Mouse (Mus musculus) lung, embryonic 16.5 days (tissue): ENCODE measurements around the gene Gbgt1. TPM values are rescaled to one million over a fixed set of nuclear protein-coding genes. Genes with fewer than 3 reads are reported as not detected.

Source experiments
- ATAC-seq: fragments of 200-750 bp; cut with Nextera tagmentation; 2 replicates; pipeline ENCODE4 v1.8.0; 2017; ENCODE audit warnings: low read depth, mild to moderate bottlenecking, moderate library complexity
- H3K27ac ChIP-seq: fragments of 300-500 bp; sonication (generic); 2 replicates; pipeline ENCODE4 v1.5.1; 2014; ENCODE audit warnings: mild to moderate bottlenecking, control low read depth, low read length
- H3K27me3 ChIP-seq: fragments of 300-500 bp; sonication (generic); 2 replicates; pipeline ENCODE4 v1.6.1; 2014; ENCODE audit warnings: low read depth, low read length, mixed read lengths; ENCODE audit not compliant: control insufficient read depth, insufficient read depth
- H3K36me3 ChIP-seq: fragments of 300-500 bp; sonication (generic); 2 replicates; pipeline ENCODE4 v1.6.1; 2014; ENCODE audit warnings: low read length; ENCODE audit not compliant: control insufficient read depth, insufficient read depth
- H3K4me1 ChIP-seq: fragments of 300-500 bp; sonication (generic); replicated peaks from 2 replicates; pipeline ENCODE4 v1.6.1; 2014; ENCODE audit warnings: low read length, mixed read lengths; ENCODE audit not compliant: control insufficient read depth, insufficient read depth
- H3K4me2 ChIP-seq: fragments of 300-500 bp; sonication (generic); 2 replicates; pipeline ENCODE4 v1.6.1; 2014; ENCODE audit warnings: low read depth, low read length, control low read depth
- H3K4me3 ChIP-seq: fragments of 300-500 bp; sonication (generic); 2 replicates; pipeline ENCODE4 v1.5.1; 2014; ENCODE audit warnings: mild to moderate bottlenecking, low read length, control low read depth
- H3K9ac ChIP-seq: fragments of 300-500 bp; sonication (generic); 2 replicates; pipeline ENCODE4 v1.6.1; 2014; ENCODE audit warnings: low read length, control low read depth
- H3K9me3 ChIP-seq: fragments of 300-500 bp; sonication (generic); 2 replicates; pipeline ENCODE4 v1.6.1; 2016; ENCODE audit warnings: low read length; ENCODE audit not compliant: control insufficient read depth
- WGBS: fragments of 180-500 bp; shearing (Covaris S2); extraction: QIAGEN DNeasy Blood & Tissue Kit; methylation state at CpG from one replicate; pipeline ENCODE4 v1.1.7; 2014; 5-methylcytosine and 5-hydroxymethylcytosine counted together
- polyA plus RNA-seq: library from polyadenylated mRNA; unstranded; fragments of >200 nt; fragmentation: Nextera tagmentation; extraction: Ambion mirVana; gene quantifications from 2 replicates; pipeline ENCODE4 v1.2.1, GENCODE M21; 2015

Gbgt1 gene
- polyA plus RNA-seq, 1 experiment from 2014 or later: 1.1 TPM

DNA sequence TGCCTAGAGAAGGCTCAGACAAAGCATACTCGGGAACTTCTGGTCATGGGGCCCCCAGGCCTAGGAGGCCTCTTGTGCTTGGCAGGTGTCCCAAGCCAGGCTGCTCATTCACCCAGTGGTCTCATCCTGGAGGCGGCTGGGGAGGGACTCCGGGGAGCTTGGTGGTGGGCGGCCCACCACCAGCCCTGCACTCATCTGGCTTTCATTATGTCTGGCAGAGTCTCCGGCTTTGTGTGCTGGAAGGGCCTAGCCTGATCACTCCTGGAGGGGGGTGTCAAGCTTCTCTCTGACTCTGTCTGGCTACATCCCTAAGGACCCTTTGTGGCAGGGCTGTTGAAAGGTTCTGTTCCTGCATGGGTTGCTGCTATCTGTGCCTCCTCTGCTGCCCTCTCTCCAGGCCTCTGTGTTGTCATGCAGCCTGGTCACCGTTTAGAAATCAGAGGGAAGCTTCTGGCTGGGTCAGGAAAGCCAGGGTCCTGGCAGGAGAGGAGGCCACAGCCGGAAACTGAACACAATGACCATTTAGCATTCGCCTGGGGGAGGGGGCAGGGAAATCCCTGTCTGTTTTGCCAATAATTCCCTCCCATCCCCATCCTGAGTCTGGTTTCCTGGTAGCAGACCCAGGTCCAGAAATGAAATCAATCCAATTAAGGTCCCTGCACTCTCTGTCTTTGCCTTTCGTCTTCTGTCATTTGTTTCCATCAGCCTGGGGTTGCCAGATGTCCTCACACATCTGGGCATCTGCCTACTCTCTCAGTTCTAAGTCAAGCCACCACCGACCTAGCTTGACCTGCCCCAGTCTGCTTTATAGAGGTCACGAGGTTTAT, 38.0 kb downstream of the Gbgt1 start:
- Histone ChIP-seq H3K4me1 (peaks cover 60% of the 10 kb centered on the region), H3K27me3 (no peaks in the 10 kb centered on the region), H3K9ac (peak overlapping the region; percentile 77), H3K9me3 (no peaks in the 10 kb centered on the region), H3K4me3 (peak overlapping the region; percentile 76), H3K36me3 (no peaks in the 10 kb centered on the region), H3K4me2 (peak overlapping the region; percentile 77), H3K27ac (peak overlapping the region; percentile 76)
- ATAC-seq: no peak
- 40% methylated on average over 11 of the region's 11 CpGs for WGBS

DNA sequence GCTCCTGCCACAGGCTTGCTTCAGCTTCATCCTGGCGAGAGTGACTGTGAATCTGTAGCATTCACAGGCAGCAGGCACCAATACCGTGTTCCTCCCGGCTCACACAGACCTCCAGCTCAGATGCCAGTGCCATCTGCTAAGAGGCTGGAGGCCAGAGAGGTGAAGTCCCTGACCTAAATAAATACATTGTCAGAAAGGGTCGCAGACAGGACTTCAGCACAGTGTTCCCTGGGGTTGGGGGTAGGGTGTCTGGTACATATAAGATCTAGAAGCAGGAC, 38.5 kb downstream of the Gbgt1 start:
- Histone ChIP-seq H3K4me1 (peaks cover 64% of the 10 kb centered on the region), H3K4me3 (peak overlapping the region; percentile 76), H3K36me3 (no peaks in the 10 kb centered on the region), H3K9me3 (no peaks in the 10 kb centered on the region), H3K27ac (peak overlapping the region; percentile 76), H3K4me2 (peak overlapping the region; percentile 77), H3K9ac (peak overlapping the region; percentile 77), H3K27me3 (no peaks in the 10 kb centered on the region)
- ATAC-seq: no peak
- 36% methylated on average over 4 of the region's 4 CpGs for WGBS

DNA sequence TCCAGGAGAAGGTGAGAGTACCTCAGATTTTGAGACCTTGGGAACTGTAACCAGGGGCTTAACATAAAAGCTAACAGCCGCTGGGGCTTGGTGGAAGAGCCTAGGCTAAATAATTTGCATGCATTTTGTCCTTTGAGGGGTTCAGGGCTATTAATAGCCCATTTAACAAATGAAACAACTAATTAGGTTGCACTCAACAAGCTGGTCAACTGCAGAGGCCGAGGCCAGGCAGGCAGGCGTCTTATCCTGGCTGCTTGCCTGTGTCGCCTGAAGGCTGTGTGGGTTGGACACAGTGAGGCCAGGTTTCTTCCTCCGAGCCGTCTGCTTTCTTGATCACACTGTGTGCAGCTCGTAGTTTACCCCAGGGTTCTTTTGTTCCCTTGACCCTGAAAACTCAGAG, 39.0 kb downstream of the Gbgt1 start:
- 40% methylated on average over 7 of the region's 7 CpGs for WGBS
- Histone ChIP-seq H3K4me3 (no peak overlapping the region), H3K9ac (peak overlapping the region; percentile 77; the same call in 1 of the 2 replicates), H3K36me3 (no peaks in the 10 kb centered on the region), H3K9me3 (no peaks in the 10 kb centered on the region), H3K4me1 (peaks cover 64% of the 10 kb centered on the region), H3K27me3 (no peaks in the 10 kb centered on the region), H3K27ac (peak overlapping the region; percentile 76), H3K4me2 (peak overlapping the region; percentile 77)
- no peak for ATAC-seq

DNA sequence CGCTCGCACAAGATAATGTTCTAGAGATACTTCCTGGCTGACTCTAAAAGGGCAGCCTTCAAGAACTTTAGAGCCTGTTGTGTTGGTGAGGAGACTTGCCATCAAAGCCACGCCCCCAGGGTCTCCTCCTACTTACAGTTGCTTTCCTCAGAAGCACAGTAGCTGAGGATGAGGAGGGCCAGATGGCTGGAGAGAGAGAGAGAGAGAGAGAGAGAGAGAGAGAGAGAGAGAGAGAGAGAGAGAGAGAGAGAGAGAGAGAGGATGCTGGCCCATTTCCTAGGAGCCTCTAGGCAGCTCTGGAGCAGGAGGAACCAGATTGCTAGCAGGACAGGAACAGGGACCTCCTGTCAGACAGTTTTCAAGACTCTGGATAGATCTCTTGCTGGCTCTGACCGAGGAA, 39.5 kb downstream of the Gbgt1 start:
- Histone ChIP-seq H3K4me3 (no peak overlapping the region), H3K27me3 (no peaks in the 10 kb centered on the region), H3K9ac (no peak overlapping the region), H3K27ac (peak overlapping the region; percentile 76), H3K4me1 (peaks cover 64% of the 10 kb centered on the region), H3K36me3 (no peaks in the 10 kb centered on the region), H3K4me2 (no peak overlapping the region), H3K9me3 (no peaks in the 10 kb centered on the region)
- 26% methylated on average over 4 of the region's 4 CpGs for WGBS
- peak; percentile 15; the same call in 1 of the 2 replicates for ATAC-seq

DNA sequence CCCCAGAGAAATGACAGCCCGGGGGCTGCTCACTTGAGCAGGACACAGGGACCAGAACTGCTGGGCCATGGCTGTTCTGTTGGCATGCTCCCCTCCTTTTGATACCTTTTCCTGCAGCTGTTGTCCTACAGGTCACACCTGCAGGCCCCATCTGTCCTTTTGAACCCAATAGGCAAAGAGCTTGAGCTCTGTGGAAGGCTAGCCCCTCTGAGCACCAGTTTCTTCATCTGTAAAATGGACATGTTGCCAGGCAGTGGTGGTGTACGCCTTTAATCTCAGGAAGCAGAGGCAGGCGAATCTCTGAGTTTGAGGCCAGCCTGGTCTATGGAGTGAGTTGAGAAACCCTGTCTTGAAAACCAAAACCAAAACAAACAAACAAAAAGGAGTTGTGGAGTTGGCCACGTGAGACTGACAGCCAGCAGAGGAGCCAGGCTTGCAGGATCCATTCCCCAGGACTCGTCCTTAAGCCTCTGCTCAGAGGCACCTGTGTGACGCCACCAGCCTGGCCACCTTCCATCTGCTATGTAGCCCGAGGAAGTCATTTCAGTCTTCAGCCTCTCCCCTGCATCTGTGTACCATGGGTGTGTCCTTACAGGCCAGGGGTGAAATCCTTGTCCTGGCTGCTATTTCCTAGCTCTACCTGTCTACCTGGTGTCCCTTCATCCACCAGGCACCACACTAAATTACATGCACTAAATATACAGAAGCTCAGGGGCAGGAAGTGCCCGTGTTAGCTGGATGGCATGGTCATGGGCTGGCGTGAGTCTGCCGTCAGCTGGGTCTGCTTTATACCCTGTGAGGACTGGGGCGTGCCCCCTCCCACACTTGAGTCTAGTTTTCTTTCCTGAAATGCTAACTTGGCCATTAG, 40.3 kb downstream of the Gbgt1 start:
- Histone ChIP-seq H3K9me3 (no peaks in the 10 kb centered on the region), H3K27ac (peak overlapping the region; percentile 9; the same call in 1 of the 2 replicates), H3K9ac (no peak overlapping the region; the same call in 1 of the 2 replicates), H3K27me3 (no peaks in the 10 kb centered on the region), H3K4me1 (peaks cover 64% of the 10 kb centered on the region), H3K4me2 (no peak overlapping the region), H3K36me3 (no peaks in the 10 kb centered on the region; the same call in 1 of the 2 replicates), H3K4me3 (no peak overlapping the region)
- WGBS: 64% methylated on average over 11 of the region's 11 CpGs
- no peak for ATAC-seq

DNA sequence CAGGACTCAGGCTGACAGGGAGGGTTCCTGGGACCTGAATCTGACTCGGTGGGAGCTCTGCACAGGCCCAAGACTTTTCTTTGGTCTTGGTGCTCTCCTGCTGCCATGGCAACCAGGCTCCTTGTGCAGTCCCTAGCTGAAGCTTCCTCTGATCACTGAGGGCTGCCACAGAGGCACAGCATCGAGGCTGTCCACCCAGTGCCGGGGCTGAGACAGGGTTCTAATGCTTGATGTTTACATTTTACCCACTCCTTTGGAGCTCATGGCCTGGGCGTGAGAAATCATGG, 40.9 kb downstream of the Gbgt1 start:
- H3K4me1 ChIP-seq: peaks cover 61% of the 10 kb centered on the region
- H3K9ac ChIP-seq: no peak overlapping the region; the same call in 1 of the 2 replicates
- no peak for ATAC-seq
- 31% methylated on average over 4 of the region's 4 CpGs for WGBS
- H3K4me2 ChIP-seq: no peak overlapping the region
- H3K36me3 ChIP-seq: peaks cover 5% of the 10 kb centered on the region
- no peak overlapping the region for H3K4me3 ChIP-seq
- no peak overlapping the region for H3K27ac ChIP-seq
- H3K9me3 ChIP-seq: no peaks in the 10 kb centered on the region
- no peaks in the 10 kb centered on the region for H3K27me3 ChIP-seq

DNA sequence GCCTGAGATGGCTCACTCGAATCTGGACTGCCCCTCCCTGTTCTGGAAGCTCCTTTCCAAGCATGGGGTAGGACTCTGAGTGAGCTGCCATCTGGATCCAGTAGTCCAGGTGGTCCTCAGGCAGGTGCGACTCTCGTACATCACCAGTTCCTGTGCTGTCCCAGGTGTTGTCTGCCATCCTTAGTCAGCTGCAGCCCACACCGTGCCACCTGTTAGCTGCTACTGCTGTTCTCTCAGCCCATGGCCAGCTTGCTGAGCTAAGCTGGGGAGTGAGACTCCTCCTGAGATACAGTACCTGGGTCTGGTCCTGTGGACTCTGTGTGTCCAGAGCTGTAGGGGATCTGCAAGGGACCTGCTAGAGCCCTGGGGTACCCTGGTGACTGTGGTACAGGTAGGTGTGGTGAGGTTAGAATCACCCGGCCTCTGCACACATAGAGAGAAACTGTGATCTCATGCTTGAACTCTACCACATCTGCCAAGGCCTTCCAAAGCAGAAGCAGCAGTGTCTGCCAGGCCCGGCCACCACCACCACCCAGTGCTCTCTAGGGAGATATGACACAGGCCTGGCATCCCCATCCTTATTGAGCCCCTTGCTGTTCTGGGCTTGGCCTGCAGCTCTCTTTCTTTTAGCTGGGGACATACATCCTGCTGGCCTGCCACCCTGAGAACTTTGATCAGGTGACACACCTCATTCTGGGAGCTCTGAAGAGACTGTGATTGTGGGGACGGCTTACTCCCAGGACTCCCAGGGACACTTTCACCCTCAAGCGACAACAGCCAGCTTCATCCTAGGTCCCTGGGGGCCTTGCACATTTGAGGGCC, 41.5 kb downstream of the Gbgt1 start:
- 70% methylated on average over 8 of the region's 8 CpGs for WGBS
- Histone ChIP-seq H3K4me2 (no peak overlapping the region), H3K9me3 (no peaks in the 10 kb centered on the region), H3K27me3 (no peaks in the 10 kb centered on the region), H3K4me1 (peaks cover 55% of the 10 kb centered on the region), H3K4me3 (no peak overlapping the region), H3K27ac (no peak overlapping the region; the same call in 1 of the 2 replicates), H3K36me3 (peaks cover 5% of the 10 kb centered on the region), H3K9ac (no peak overlapping the region)
- no peak for ATAC-seq

DNA sequence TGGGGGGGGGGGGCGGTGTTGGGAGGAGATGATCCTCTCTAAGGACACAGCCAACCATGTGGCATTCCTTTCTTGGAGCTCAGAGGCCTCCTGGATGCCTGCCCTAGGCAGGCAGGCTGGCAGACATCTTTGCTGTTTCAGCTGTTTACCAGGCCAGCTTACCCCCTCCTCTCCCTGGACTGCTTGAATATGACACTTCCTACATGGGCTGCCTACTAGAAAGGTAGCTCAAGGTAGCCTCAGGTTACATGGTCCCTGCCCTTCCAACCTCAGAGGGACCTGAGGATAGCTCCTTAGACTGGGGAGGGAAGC, 42.1 kb downstream of the Gbgt1 start:
- no peaks in the 10 kb centered on the region for H3K27me3 ChIP-seq
- whole genome bisulfite sequencing: 50% methylated on average over 1 of the region's 1 CpGs
- no peak overlapping the region for H3K4me3 ChIP-seq
- peak overlapping the region; percentile 37 for H3K27ac ChIP-seq
- peaks cover 8% of the 10 kb centered on the region for H3K36me3 ChIP-seq
- ATAC-seq: no peak
- H3K9me3 ChIP-seq: no peaks in the 10 kb centered on the region
- peaks cover 53% of the 10 kb centered on the region for H3K4me1 ChIP-seq
- H3K9ac ChIP-seq: no peak overlapping the region; the same call in 1 of the 2 replicates
- no peak overlapping the region for H3K4me2 ChIP-seq

DNA sequence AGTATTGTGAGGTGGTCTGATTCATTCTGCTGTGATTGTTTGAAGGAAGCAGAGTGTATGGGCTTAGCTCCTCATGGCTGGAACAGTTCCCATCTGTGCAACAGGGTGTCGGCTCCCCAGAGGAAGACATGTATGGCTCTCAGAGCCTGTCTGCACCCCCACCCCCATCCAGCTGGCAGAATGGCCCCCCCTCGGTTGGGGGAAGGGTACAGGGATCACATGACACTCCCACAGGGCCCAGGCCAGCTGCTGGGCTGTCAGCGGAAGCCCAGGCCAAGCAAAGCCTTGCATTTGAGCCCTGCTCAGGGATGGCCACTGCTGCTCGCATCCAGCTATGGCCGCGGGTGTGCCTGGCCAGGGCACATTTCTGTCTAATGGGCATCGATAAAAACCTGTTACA, 42.5 kb downstream of the Gbgt1 start:
- no peak overlapping the region for H3K4me3 ChIP-seq
- H3K4me1 ChIP-seq: peaks cover 49% of the 10 kb centered on the region
- H3K27me3 ChIP-seq: no peaks in the 10 kb centered on the region
- H3K4me2 ChIP-seq: peak overlapping the region; percentile 17; the same call in 1 of the 2 replicates
- peak overlapping the region; percentile 49 for H3K9ac ChIP-seq
- ATAC-seq: peak; percentile 68
- peaks cover 9% of the 10 kb centered on the region for H3K36me3 ChIP-seq
- H3K9me3 ChIP-seq: no peaks in the 10 kb centered on the region
- WGBS: 38% methylated on average over 7 of the region's 7 CpGs
- peak overlapping the region; percentile 37 for H3K27ac ChIP-seq
